9 mouse cellular contexts compared by ENCODE assay signal in genomic region chr5:106276186-106276585, GRCm38 (mm10).
DNase-seq lines count a peak whose midpoint lies in the region; ATAC-seq and TF ChIP-seq lines count a peak whose summit lies in the region.
"Had no signal": no experiment of that assay in that cellular context is flagged by ENCODE, and none has a peak within 500 bp of the region (broad histone marks: within the 10 kb centered on the region; RNA-seq: fewer than 3 reads in every experiment).

No protein-coding gene starts in this region.

- no peak overlapping the region for H3K9ac ChIP-seq in hindbrain, embryonic 15.5 days
- H3K9ac ChIP-seq: heart, embryonic 12.5 days had no signal

- no peak overlapping the region for H3K4me2 ChIP-seq in hindbrain, embryonic 15.5 days
- H3K4me2 ChIP-seq: heart, embryonic 12.5 days had no signal

- ATAC-seq in hindbrain, embryonic 15.5 days (ENCODE audit: low FRiP score, low read depth): 0 out of 2 replicates have a peak, but pooled peaks have one; percentile 23

- no peaks in the 10 kb centered on the region for H3K9me3 ChIP-seq in hindbrain, embryonic 15.5 days
- no peaks in the 10 kb centered on the region for H3K9me3 ChIP-seq in hindbrain, embryonic 10.5 days

- 0 out of 2 replicates have a peak, but pooled peaks cover 2% of the 10 kb centered on the region for H3K4me1 ChIP-seq in hindbrain, embryonic 15.5 days (replicated peaks)
- no peaks in the 10 kb centered on the region for H3K4me1 ChIP-seq in hindbrain, embryonic 10.5 days (replicated peaks)
- H3K4me1 ChIP-seq: heart, embryonic 12.5 days had no signal

- intact Hi-C loops in left cerebral cortex, adult 2 months (cut with DNase I): no loop called here
- intact Hi-C loops in gastrocnemius, postnatal 36 days (cut with DNase I): no loop called here

- DNase-seq in hindbrain, embryonic 10.5 days (ENCODE audit: low spot score): no peak
- peak; percentile 8 for DNase-seq in NIH3T3 (ENCODE audit: low read depth)
- peak; percentile 88 to 89 for DNase-seq in cerebellum, postnatal 10 days
- DNase-seq in left cerebral cortex, adult 2 months (ENCODE audit: extremely low spot score in 1 of 2, low spot score in 2 of 2): peak; percentile 14 to 16
- DNase-seq in spleen, postnatal 14 days (ENCODE audit: low spot score in 2 of 2): no peak
- DNase-seq in gastrocnemius, postnatal 36 days: no peak
- DNase-seq in urinary bladder, adult 2 months (ENCODE audit: low spot score): no peak

- 0 out of 2 replicates have a peak, but pooled peaks cover 3% of the 10 kb centered on the region for H3K27me3 ChIP-seq in hindbrain, embryonic 15.5 days
- H3K27me3 ChIP-seq in hindbrain, embryonic 10.5 days (ENCODE audit: insufficient read depth, poor library complexity, severe bottlenecking): no peaks in the 10 kb centered on the region
- H3K27me3 ChIP-seq: heart, embryonic 12.5 days had no signal

- H3K27ac ChIP-seq in hindbrain, embryonic 15.5 days (replicated peaks): no peak overlapping the region
- no peak overlapping the region for H3K27ac ChIP-seq in hindbrain, embryonic 10.5 days
- no peak overlapping the region for H3K27ac ChIP-seq in left cerebral cortex, adult 2 months

- H3K36me3 ChIP-seq in hindbrain, embryonic 15.5 days: no peaks in the 10 kb centered on the region
- no peaks in the 10 kb centered on the region for H3K36me3 ChIP-seq in hindbrain, embryonic 10.5 days
- H3K36me3 ChIP-seq: heart, embryonic 12.5 days had no signal

- WGBS in hindbrain, embryonic 15.5 days: 11% methylated on average over 2 of the region's 2 CpGs
- 18% methylated on average over 2 of the region's 2 CpGs for WGBS in hindbrain, embryonic 10.5 days

- peak; percentile 60 for TF ChIP-seq CTCF in left cerebral cortex, adult 2 months (IDR thresholded peaks at IDR 0.05)

- H3K4me3 ChIP-seq in hindbrain, embryonic 15.5 days: no peak overlapping the region
- no peak overlapping the region for H3K4me3 ChIP-seq in hindbrain, embryonic 10.5 days
- no peak overlapping the region for H3K4me3 ChIP-seq in left cerebral cortex, adult 2 months
- H3K4me3 ChIP-seq: heart, embryonic 12.5 days had no signal

Comparison
In these comparisons a context has a peak if more than half of its experiments do, and no peak if none do; other contexts are left out.
1. DNase-seq: peak in NIH3T3 (single experiment), cerebellum, postnatal 10 days (2 of 2) and left cerebral cortex, adult 2 months (2 of 2); none in hindbrain, embryonic 10.5 days (single experiment), spleen, postnatal 14 days (0 of 2), gastrocnemius, postnatal 36 days (0 of 2) and urinary bladder, adult 2 months (single experiment).